Mouse (Mus musculus): ENCODE measurements around the gene Rcc1l. TPM values are rescaled to one million over a fixed set of nuclear protein-coding genes. Genes with fewer than 3 reads are reported as not detected.

Rcc1l gene
- total and polyA plus RNA-seq, 2 experiments from 2014 or later, result 16.2 to 21.2 TPM

DNA sequence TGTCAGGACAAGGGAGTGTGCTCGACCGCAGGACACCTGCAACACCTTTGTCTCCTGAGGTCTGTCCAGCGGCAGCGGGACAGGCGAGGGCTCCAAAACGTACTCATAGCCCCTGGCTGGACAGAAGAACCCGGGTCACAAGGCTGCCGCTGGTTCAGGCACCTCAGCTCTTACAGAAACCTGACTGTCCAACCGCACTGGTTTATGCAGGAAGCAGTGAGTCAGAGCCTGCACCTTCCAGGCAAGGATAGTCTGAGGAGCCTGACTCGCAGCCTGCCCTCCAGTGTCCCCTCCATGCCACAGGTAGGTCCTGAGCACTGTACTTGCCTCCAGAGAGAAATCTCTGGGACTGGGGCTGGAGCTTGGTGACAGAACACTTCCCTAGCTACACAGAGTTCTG lies 7.3 kb downstream of the Rcc1l start:
- Histone ChIP-seq H3K9ac (replicated peaks; ENCODE audit: low read length, poor library complexity, severe bottlenecking) (no peak overlapping the region), H3K27me3 (ENCODE audit: insufficient read depth, low read length) (no peaks in the 10 kb centered on the region), H3K4me2 (ENCODE audit: low read depth, low read length, poor library complexity, severe bottlenecking) (no peak overlapping the region), H3K27ac (ENCODE audit: low read depth, low read length) (no peak overlapping the region), H3K36me3 (ENCODE audit: insufficient read depth, low read length) (peaks cover 22% of the 10 kb centered on the region), H3K9me3 (ENCODE audit: low read length) (no peaks in the 10 kb centered on the region), H3K4me3 (ENCODE audit: low read depth, low read length) (no peak overlapping the region), H3K4me1 (ENCODE audit: insufficient read depth, low read length) (0 out of 2 replicates have a peak, but pooled peaks cover 3% of the 10 kb centered on the region)
- DNase-seq (ENCODE audit: low spot score), result no peak
- no peak for TF ChIP-seq CTCF (IDR thresholded peaks at IDR 0.05)
- ATAC-seq (ENCODE audit: low FRiP score), result no peak
- WGBS, result 92% methylated on average over 10 of the region's 10 CpGs

DNA sequence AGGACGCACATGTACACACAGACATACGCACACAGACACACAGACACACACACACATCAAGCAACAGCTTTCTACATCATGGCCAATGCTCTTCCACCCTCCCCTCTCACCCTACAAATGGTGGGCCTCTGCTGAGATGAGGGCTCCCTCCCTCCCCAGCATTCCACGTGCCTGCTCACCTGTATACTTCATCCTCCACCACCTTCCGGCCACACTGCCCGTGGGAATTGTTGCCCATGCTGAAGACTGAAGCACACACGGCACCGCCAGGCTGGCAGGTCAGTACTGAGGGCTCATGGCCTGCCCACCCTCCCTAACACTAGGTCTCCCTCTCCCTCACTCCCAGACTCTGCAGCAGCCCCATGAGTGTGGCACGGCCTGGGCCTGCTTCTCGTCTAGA lies 8.5 kb downstream of the Rcc1l start:
- no peaks in the 10 kb centered on the region for H3K27me3 ChIP-seq (ENCODE audit: insufficient read depth, low read length)
- H3K27ac ChIP-seq (ENCODE audit: low read depth, low read length), result no peak overlapping the region
- H3K4me1 ChIP-seq (ENCODE audit: insufficient read depth, low read length), result 0 out of 2 replicates have a peak, but pooled peaks cover 3% of the 10 kb centered on the region
- H3K4me2 ChIP-seq (ENCODE audit: low read depth, low read length, poor library complexity, severe bottlenecking), result no peak overlapping the region
- no peak overlapping the region for H3K9ac ChIP-seq (replicated peaks; ENCODE audit: low read length, poor library complexity, severe bottlenecking)
- ATAC-seq (ENCODE audit: low FRiP score) (no peak), DNase-seq (ENCODE audit: low spot score) (no peak)
- no peaks in the 10 kb centered on the region for H3K9me3 ChIP-seq (ENCODE audit: low read length)
- H3K36me3 ChIP-seq (ENCODE audit: insufficient read depth, low read length), result peaks cover 28% of the 10 kb centered on the region
- 90% methylated on average over 9 of the region's 9 CpGs for WGBS
- no peak overlapping the region for H3K4me3 ChIP-seq (ENCODE audit: low read depth, low read length)
- TF ChIP-seq CTCF (IDR thresholded peaks at IDR 0.05), result no peak

GRCm38 (mm10) chr5:134166642-134167041 lies 9.9 kb downstream of the Rcc1l start:
- no peak for TF ChIP-seq CTCF (IDR thresholded peaks at IDR 0.05)
- no peaks in the 10 kb centered on the region for H3K27me3 ChIP-seq (ENCODE audit: insufficient read depth, low read length)
- H3K9me3 ChIP-seq (ENCODE audit: low read length), result no peaks in the 10 kb centered on the region
- no peak overlapping the region for H3K27ac ChIP-seq (ENCODE audit: low read depth, low read length)
- no peak overlapping the region for H3K4me3 ChIP-seq (ENCODE audit: low read depth, low read length)
- 0 out of 2 replicates have a peak, but pooled peaks cover 3% of the 10 kb centered on the region for H3K4me1 ChIP-seq (ENCODE audit: insufficient read depth, low read length)
- ATAC-seq (ENCODE audit: low FRiP score) (no peak), DNase-seq (ENCODE audit: low spot score) (no peak)
- H3K36me3 ChIP-seq (ENCODE audit: insufficient read depth, low read length), result peaks cover 35% of the 10 kb centered on the region
- whole genome bisulfite sequencing, result 96% methylated on average over 7 of the region's 7 CpGs
- H3K9ac ChIP-seq (replicated peaks; ENCODE audit: low read length, poor library complexity, severe bottlenecking), result no peak overlapping the region
- H3K4me2 ChIP-seq (ENCODE audit: low read depth, low read length, poor library complexity, severe bottlenecking), result no peak overlapping the region

DNA sequence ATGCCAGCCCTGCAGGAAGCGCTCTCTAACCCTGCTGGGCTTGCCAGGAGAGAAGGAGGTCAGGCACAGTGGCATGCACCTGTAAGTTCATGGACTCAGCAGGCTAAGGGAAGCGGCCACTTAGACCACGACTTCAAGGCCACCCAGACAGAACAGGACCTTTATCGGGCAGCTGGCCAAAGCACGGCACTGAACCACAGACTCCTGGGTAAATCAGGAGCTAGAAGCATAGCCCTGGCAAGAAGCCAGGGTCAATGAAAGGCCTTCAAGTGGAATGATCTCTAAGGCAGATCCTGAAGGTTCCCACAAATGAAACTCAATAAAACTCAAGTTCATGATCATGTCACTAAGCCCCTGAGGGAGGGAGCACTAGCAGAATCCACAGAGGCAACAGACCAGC lies 11.9 kb downstream of the Rcc1l start:
- WGBS, result 57% methylated on average over 5 of the region's 5 CpGs
- Histone ChIP-seq H3K4me2 (ENCODE audit: low read depth, low read length, poor library complexity, severe bottlenecking) (no peak overlapping the region), H3K4me1 (ENCODE audit: insufficient read depth, low read length) (0 out of 2 replicates have a peak, but pooled peaks cover 3% of the 10 kb centered on the region), H3K27me3 (ENCODE audit: insufficient read depth, low read length) (no peaks in the 10 kb centered on the region), H3K9me3 (ENCODE audit: low read length) (no peaks in the 10 kb centered on the region), H3K9ac (replicated peaks; ENCODE audit: low read length, poor library complexity, severe bottlenecking) (no peak overlapping the region), H3K4me3 (ENCODE audit: low read depth, low read length) (no peak overlapping the region), H3K27ac (ENCODE audit: low read depth, low read length) (no peak overlapping the region), H3K36me3 (ENCODE audit: insufficient read depth, low read length) (peaks cover 36% of the 10 kb centered on the region)
- no peak for TF ChIP-seq CTCF (IDR thresholded peaks at IDR 0.05)
- DNase-seq (ENCODE audit: low spot score) (peak; percentile 42), ATAC-seq (ENCODE audit: low FRiP score) (no peak)

DNA sequence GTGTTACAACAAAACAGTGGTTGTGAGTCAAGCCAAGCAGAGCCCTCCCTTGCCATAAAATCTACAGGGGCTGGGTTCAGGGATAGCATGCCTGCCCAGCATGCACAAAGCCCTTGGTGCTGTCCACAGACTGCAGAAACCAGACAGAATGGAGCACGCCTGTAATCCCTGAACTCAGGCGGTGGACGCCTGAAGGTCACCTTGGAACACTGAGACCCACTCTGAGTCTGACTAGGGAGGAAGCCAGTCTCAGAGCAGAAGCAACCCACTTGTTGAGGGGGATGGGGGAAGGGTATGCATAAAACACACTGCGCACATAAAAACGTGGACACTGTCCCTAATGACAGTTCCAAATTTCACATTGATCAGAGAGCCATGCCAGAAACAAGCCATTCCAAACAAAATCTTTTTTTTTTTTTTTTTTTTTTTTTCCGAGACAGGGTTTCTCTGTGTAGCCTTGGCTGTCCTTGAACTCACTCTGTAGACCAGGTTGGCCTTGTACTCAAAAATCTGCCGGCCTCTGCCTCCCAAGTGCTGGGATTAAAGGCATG lies 20.6 kb downstream of the Rcc1l start:
- Histone ChIP-seq H3K9ac (replicated peaks; ENCODE audit: low read length, poor library complexity, severe bottlenecking) (no peak overlapping the region), H3K36me3 (ENCODE audit: insufficient read depth, low read length) (peaks cover 57% of the 10 kb centered on the region), H3K27ac (ENCODE audit: low read depth, low read length) (no peak overlapping the region), H3K4me3 (ENCODE audit: low read depth, low read length) (no peak overlapping the region), H3K27me3 (ENCODE audit: insufficient read depth, low read length) (no peaks in the 10 kb centered on the region), H3K4me1 (ENCODE audit: insufficient read depth, low read length) (no peaks in the 10 kb centered on the region), H3K4me2 (ENCODE audit: low read depth, low read length, poor library complexity, severe bottlenecking) (no peak overlapping the region), H3K9me3 (ENCODE audit: low read length) (no peaks in the 10 kb centered on the region)
- TF ChIP-seq CTCF (IDR thresholded peaks at IDR 0.05), result no peak
- ATAC-seq (ENCODE audit: low FRiP score), result no peak
- 97% methylated on average over 7 of the region's 7 CpGs for WGBS
- no peak for DNase-seq (ENCODE audit: low spot score)

GRCm38 (mm10) chr5:134151895-134152294 lies 24.7 kb downstream of the Rcc1l start:
- H3K4me3 ChIP-seq (ENCODE audit: low read depth, low read length), result no peak overlapping the region
- H3K36me3 ChIP-seq (ENCODE audit: insufficient read depth, low read length), result peaks cover 43% of the 10 kb centered on the region
- H3K9ac ChIP-seq (replicated peaks; ENCODE audit: low read length, poor library complexity, severe bottlenecking), result no peak overlapping the region
- 89% methylated on average over 11 of the region's 11 CpGs for WGBS
- no peaks in the 10 kb centered on the region for H3K4me1 ChIP-seq (ENCODE audit: insufficient read depth, low read length)
- no peaks in the 10 kb centered on the region for H3K27me3 ChIP-seq (ENCODE audit: insufficient read depth, low read length)
- no peak for TF ChIP-seq CTCF (IDR thresholded peaks at IDR 0.05)
- ATAC-seq (ENCODE audit: low FRiP score) (no peak), DNase-seq (ENCODE audit: low spot score) (no peak)
- H3K9me3 ChIP-seq (ENCODE audit: low read length), result no peaks in the 10 kb centered on the region
- no peak overlapping the region for H3K4me2 ChIP-seq (ENCODE audit: low read depth, low read length, poor library complexity, severe bottlenecking)
- H3K27ac ChIP-seq (ENCODE audit: low read depth, low read length), result no peak overlapping the region

Data from midbrain, postnatal 0 days (tissue).